Mouse (Mus musculus): Measurements from ENCODE around the gene Rpl10-ps3.

Gene Rpl10-ps3

DNA sequence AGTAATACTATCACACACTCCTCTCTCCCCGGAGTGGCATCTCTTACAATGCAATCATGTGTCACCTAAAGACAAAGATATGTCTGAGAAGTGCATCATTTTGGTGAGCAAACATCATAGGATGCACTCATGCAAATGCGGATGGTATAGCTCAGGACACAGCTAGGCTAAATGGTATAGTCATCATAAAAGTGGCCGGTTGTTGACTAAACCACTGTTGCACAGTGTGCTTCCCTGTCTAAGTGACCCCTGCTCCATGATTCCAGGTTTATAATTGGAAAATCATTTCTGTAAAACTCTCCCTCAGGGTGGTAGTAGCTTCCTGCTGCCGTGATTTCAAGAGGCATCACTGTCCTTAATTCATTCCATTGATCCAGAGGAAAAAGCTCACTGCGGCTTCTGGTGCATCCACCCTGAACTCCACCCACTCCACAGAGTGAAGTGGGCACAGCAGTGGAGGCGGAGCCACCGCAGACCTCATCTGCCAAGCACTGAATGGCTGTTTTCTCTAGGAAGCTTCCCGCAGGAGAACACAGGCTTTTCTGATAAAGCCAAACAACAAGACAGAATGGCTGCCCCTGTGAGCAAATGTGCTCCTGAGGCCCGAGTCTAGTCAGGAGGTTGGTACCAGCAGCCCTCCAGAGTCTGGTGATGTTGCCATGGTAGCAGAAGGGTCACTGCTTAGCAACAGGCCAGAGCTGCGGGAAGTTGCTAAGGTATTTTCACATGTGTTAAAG lies 38.9 kb downstream of the Rpl10-ps3 start:
- no peak for DNase-seq (ENCODE audit: low spot score)

DNA sequence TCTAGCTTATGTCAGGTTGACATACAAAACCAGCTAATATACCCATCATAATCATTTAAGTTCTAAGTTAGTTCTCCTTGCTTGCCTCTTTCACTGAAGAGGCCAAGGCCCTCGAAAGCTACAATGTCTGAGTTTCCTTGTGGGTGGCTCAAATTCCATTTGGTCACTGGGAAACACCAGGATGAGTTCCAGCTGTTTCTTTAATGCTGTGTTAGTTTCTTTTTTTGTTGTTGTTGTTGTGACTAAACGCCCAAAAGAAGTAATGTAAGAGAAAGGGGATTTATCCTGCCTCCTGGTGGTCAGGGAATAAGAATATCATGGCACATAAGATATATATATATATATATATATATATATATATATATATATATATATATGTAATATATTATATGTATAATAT lies 39.7 kb downstream of the Rpl10-ps3 start:
- DNase-seq (ENCODE audit: low spot score) = no peak

DNA sequence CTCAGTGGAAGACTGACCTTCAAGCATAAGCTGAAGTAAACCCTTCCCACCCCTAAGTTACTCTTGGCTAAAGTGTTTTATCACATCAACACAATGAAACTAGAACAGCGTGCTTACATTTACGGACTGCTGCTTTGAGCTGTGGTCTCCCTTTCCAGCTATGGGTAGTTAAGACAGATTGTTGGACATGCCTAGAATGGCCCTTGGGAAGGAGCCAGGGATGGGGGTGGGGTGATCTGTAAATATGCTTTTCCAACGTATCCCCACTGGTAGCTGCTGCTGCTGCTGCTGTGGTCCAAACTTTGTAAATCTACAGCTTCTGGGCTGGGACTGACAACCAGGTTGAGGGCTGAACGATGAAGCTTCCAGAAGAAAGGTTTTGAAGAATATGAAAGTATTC lies 40.8 kb downstream of the Rpl10-ps3 start:
- DNase-seq (ENCODE audit: low spot score) = no peak

DNA sequence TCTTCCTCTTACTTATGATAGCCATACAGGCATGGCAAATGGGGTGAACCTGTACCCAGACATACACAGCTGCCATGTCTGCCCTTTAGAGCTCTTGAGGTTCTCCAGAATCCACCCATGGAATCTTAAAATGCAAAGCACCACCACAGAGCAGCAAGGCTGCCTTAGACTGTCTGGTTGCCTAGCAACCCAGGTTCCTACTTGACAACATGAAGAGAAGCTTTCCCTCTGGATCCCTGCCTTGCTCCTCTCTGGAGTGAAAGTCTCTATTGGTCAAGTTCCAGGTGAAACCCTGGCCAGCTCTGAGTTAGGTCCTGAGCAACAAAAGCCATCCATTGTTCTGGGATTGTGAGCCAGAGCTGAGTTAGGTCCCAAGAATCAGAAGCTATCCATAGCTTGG lies 43.0 kb downstream of the Rpl10-ps3 start:
- no peak for DNase-seq (ENCODE audit: low spot score)

DNA sequence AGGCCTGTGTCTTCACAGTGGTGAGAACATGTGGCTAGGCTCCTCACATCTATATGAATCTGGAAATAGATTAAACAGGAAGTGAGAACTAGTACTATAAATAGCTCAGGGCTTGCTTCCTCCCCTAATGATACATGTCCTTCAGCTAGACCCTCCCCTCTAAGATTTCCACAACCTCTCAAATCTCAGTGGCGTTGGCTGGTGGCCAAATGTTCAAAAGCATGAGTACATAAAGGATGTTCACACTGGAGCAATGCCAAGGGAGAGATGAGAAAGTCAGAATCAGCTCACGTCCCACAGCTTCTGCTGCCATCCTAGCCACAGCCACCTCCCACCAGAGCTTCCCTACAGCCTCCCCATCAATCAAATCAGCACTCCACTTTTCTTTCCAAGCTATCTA lies 46.4 kb downstream of the Rpl10-ps3 start:
- no peak for DNase-seq (ENCODE audit: low spot score)

All from testis, postnatal 14 days (tissue).